Mouse (Mus musculus) heart, embryonic 15.5 days (tissue): ENCODE data around the gene Gm20532. TPM values are rescaled to one million over a fixed set of nuclear protein-coding genes. Genes with fewer than 3 reads are reported as not detected.

Experiments
- ATAC-seq: fragments of 200-750 bp; cut with Nextera tagmentation; replicated peaks from 2 replicates; pipeline ENCODE4 v1.8.0; 2017; ENCODE audit warnings: low read depth, moderate TSS enrichment; ENCODE audit not compliant: insufficient number of reproducible peaks, insufficient read depth, low FRiP score
- H3K27ac ChIP-seq: fragments of 300-500 bp; sonication (generic); 2 replicates; pipeline ENCODE4 v1.5.1; 2015; ENCODE audit warnings: mild to moderate bottlenecking, inconsistent platforms
- H3K27me3 ChIP-seq: fragments of 300-500 bp; sonication (generic); 2 replicates; pipeline ENCODE4 v1.6.1; 2015; ENCODE audit warnings: inconsistent platforms
- H3K36me3 ChIP-seq: fragments of 300-500 bp; sonication (generic); 2 replicates; pipeline ENCODE4 v1.6.1; 2015; ENCODE audit warnings: mild to moderate bottlenecking, inconsistent platforms
- H3K4me1 ChIP-seq: fragments of 300-500 bp; sonication (generic); replicated peaks from 2 replicates; pipeline ENCODE4 v1.6.1; 2015; ENCODE audit warnings: inconsistent platforms
- H3K4me2 ChIP-seq: fragments of 300-500 bp; sonication (generic); 2 replicates; pipeline ENCODE4 v1.6.1; 2015; ENCODE audit warnings: inconsistent platforms, mild to moderate bottlenecking, moderate library complexity
- H3K4me3 ChIP-seq: fragments of 300-500 bp; sonication (generic); 2 replicates; pipeline ENCODE4 v1.5.1; 2015; ENCODE audit warnings: mild to moderate bottlenecking, inconsistent platforms
- H3K9ac ChIP-seq: fragments of 300-500 bp; sonication (generic); 2 replicates; pipeline ENCODE4 v1.6.1; 2015; ENCODE audit warnings: mild to moderate bottlenecking, inconsistent platforms
- H3K9me3 ChIP-seq: fragments of 300-500 bp; sonication (generic); replicated peaks from 2 replicates; pipeline ENCODE4 v1.6.1; 2016; ENCODE audit warnings: inconsistent platforms
- WGBS: fragments of 180-500 bp; shearing (Covaris S2); methylation state at CpG from one replicate; pipeline ENCODE4 v1.1.7; 2015; ENCODE audit warnings: mixed read lengths; 5-methylcytosine and 5-hydroxymethylcytosine counted together
- polyA plus RNA-seq: library from polyadenylated mRNA; unstranded; fragments of >200 nt; fragmentation: Nextera tagmentation; extraction: Ambion mirVana; gene quantifications from 2 replicates; pipeline ENCODE4 v1.2.1, GENCODE M21; 2015

Gm20532 gene
- polyA plus RNA-seq, 1 experiment from 2014 or later, result not detected

- Histone ChIP-seq H3K27ac (peak overlapping the region; percentile 73), H3K4me2 (0 out of 2 replicates have a peak overlapping the region, but pooled peaks have one; percentile 10), H3K9ac (peak overlapping the region; percentile 35)
Observed at GRCm38 (mm10) chr2:26606579-26606978, 20.1 kb downstream of the Gm20532 start.

GRCm38 (mm10) chr2:26607056-26607910 is 20.8 kb downstream of the Gm20532 start:
- H3K36me3 ChIP-seq, result no peaks in the 10 kb centered on the region
- H3K9ac ChIP-seq, result peak overlapping the region; percentile 35
- WGBS, result 47% methylated on average over 6 of the region's 6 CpGs
- H3K27me3 ChIP-seq, result no peaks in the 10 kb centered on the region
- peak; percentile 23; the same call in 1 of the 2 replicates for ATAC-seq
- peaks cover 34% of the 10 kb centered on the region for H3K4me1 ChIP-seq
- 0 out of 2 replicates have a peak overlapping the region, but pooled peaks have one; percentile 10 for H3K4me2 ChIP-seq
- H3K4me3 ChIP-seq, result no peak overlapping the region
- H3K27ac ChIP-seq, result peak overlapping the region; percentile 73
- no peaks in the 10 kb centered on the region for H3K9me3 ChIP-seq

More at GRCm38 (mm10) chr2:26606579-26606978, 20.1 kb downstream of the Gm20532 start:
- no peaks in the 10 kb centered on the region for H3K27me3 ChIP-seq
- H3K4me3 ChIP-seq, result no peak overlapping the region
- ATAC-seq, result no peak
- H3K36me3 ChIP-seq, result no peaks in the 10 kb centered on the region
- H3K4me1 ChIP-seq, result peaks cover 34% of the 10 kb centered on the region
- H3K9me3 ChIP-seq, result no peaks in the 10 kb centered on the region
- 56% methylated on average over 3 of the region's 3 CpGs for WGBS

DNA sequence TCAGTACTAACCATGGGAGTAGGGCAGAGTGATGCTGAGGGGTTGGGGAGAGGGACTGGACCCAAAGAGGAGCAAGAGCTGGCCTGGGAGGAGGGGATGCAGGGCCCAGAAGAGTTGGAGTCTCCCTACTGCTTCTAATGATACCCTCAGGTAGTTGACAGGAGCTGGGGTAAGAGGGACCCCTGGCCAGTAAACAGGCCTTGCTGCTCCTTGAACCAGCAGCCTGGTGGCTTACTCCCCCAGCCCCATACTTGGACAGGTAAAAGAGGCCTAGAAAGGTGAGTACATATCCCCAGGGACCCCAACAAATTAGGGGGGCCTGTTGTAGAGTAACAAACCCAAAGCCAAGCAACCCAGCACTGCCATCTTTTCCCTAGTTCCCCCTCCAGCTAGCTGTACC is 22.3 kb downstream of the Gm20532 start:
- Histone ChIP-seq H3K27me3 (no peaks in the 10 kb centered on the region), H3K9me3 (no peaks in the 10 kb centered on the region), H3K36me3 (no peaks in the 10 kb centered on the region), H3K4me2 (no peak overlapping the region), H3K27ac (no peak overlapping the region), H3K4me3 (no peak overlapping the region), H3K9ac (no peak overlapping the region), H3K4me1 (peaks cover 26% of the 10 kb centered on the region)
- no peak for ATAC-seq

DNA sequence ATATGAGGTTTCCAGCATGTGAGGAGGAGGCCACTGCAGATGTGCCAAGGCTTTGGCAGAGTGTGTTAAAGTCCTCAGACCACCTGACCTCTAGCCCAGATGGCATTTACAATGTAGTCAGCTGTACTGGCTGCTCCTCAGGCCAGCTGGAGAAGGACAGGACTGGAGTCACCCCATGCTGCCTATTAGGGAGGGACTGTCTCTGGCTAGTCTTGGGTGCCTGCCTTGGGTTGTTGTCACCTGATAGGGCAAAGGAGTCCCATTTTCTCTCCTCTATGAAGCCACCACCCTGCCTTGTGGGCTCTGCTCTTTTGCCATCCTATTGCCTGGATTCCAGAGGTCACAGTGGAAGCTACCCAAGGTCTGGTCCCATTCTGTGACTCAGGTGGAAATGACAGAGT is 22.8 kb downstream of the Gm20532 start:
- Histone ChIP-seq H3K9ac (no peak overlapping the region), H3K4me3 (no peak overlapping the region), H3K4me2 (no peak overlapping the region), H3K36me3 (no peaks in the 10 kb centered on the region), H3K4me1 (peaks cover 24% of the 10 kb centered on the region), H3K27ac (no peak overlapping the region), H3K27me3 (no peaks in the 10 kb centered on the region), H3K9me3 (no peaks in the 10 kb centered on the region)
- ATAC-seq, result no peak

GRCm38 (mm10) chr2:26610526-26610925 is 24.1 kb downstream of the Gm20532 start:
- 77% methylated on average over 3 of the region's 3 CpGs for WGBS
- ATAC-seq, result no peak
- Histone ChIP-seq H3K4me3 (no peak overlapping the region), H3K4me1 (peaks cover 18% of the 10 kb centered on the region), H3K36me3 (no peaks in the 10 kb centered on the region), H3K27ac (no peak overlapping the region), H3K27me3 (no peaks in the 10 kb centered on the region), H3K4me2 (no peak overlapping the region), H3K9me3 (no peaks in the 10 kb centered on the region), H3K9ac (no peak overlapping the region)

DNA sequence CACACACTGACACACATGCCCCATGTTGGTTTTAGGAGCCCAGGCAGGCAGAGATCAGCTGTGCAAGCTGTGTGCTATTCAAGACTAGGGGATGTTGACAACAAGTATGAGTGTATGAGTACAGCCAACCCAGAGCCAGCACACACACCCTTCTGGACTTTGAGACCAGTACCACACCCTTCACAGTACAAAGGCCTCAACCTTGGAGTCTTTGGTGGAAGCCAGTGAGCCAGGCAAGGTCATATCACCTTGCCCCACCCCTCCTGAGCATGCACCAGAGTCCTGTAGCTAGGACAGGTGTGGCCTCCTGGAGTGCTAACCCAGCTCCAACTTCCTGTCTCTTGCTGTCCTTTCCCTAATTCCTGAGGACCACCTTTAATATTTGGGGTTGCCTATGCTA is 24.6 kb downstream of the Gm20532 start:
- Histone ChIP-seq H3K9me3 (no peaks in the 10 kb centered on the region), H3K27ac (no peak overlapping the region), H3K36me3 (no peaks in the 10 kb centered on the region), H3K27me3 (no peaks in the 10 kb centered on the region), H3K4me2 (no peak overlapping the region), H3K4me3 (no peak overlapping the region), H3K4me1 (peaks cover 16% of the 10 kb centered on the region), H3K9ac (no peak overlapping the region)
- no peak for ATAC-seq

- H3K4me2 ChIP-seq, result no peak overlapping the region
- H3K4me1 ChIP-seq, result peaks cover 8% of the 10 kb centered on the region
- no peak overlapping the region for H3K9ac ChIP-seq
- no peaks in the 10 kb centered on the region for H3K27me3 ChIP-seq
- no peak overlapping the region for H3K27ac ChIP-seq
- no peaks in the 10 kb centered on the region for H3K9me3 ChIP-seq
- no peaks in the 10 kb centered on the region for H3K36me3 ChIP-seq
- H3K4me3 ChIP-seq, result no peak overlapping the region
- no peak for ATAC-seq
Observed at GRCm38 (mm10) chr2:26611896-26612295, 25.5 kb downstream of the Gm20532 start.

- Histone ChIP-seq H3K36me3 (no peaks in the 10 kb centered on the region), H3K27ac (no peak overlapping the region), H3K9ac (no peak overlapping the region), H3K4me1 (0 out of 2 replicates have a peak, but pooled peaks cover 2% of the 10 kb centered on the region), H3K4me3 (no peak overlapping the region), H3K4me2 (no peak overlapping the region), H3K27me3 (no peaks in the 10 kb centered on the region), H3K9me3 (no peaks in the 10 kb centered on the region)
- ATAC-seq, result no peak
- 66% methylated on average over 5 of the region's 5 CpGs for WGBS
Observed at GRCm38 (mm10) chr2:26614903-26615302, 28.5 kb downstream of the Gm20532 start.

DNA sequence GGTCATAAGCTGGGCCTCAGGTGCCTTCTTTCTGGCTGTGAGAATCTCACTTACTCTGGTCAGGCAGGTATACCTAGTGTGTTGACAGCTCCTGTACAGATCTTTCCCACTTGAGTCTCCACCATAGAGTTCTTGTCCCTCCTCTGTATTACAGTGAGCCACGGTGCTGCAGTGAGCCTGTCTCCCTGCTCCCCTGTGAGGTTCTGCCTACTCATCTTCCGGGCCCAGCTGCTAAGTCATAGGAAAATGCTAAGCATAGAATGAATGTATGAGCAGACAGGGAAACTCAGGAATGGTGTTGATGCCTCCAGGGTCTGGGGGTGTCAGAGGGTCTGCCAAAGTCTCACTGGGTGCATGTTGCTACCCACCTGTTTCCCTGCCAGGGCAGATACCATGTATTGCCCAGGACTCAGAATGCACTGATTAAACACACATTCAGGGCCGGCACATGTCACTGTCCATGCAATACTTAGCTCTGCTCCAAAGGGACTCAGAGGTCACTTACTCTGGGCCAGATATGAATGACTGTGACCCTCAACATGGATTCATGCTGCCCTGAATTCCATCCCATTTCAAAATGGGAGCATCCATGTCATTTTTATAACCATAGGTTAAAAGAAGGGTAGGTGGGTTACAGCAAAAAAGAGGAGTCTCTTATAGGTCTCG is 29.2 kb downstream of the Gm20532 start:
- Histone ChIP-seq H3K4me1 (0 out of 2 replicates have a peak, but pooled peaks cover 2% of the 10 kb centered on the region), H3K36me3 (no peaks in the 10 kb centered on the region), H3K4me3 (no peak overlapping the region), H3K27me3 (no peaks in the 10 kb centered on the region), H3K9ac (no peak overlapping the region), H3K9me3 (no peaks in the 10 kb centered on the region), H3K27ac (no peak overlapping the region), H3K4me2 (no peak overlapping the region)
- WGBS, result 81% methylated on average over 4 of the region's 4 CpGs
- no peak for ATAC-seq

DNA sequence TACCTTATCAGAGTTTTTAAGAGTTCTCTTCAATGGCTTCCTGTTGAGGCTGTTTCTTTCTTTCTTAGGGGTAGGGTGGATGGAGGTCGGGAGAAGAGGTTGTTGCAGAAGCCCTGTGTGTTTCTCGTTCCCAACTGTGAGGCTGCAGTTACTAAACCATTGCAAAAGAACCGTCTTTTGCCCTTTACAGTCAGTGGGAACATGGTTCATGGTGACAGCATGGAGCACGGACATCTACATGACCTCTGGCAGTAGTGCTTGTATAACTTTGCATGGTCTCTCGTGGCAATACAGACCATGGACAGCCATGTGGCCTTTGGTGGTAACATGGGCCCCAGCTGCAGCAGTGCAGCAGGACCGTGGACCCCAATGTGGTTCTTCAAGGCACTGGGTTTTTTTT is 30.9 kb downstream of the Gm20532 start:
- H3K4me1 ChIP-seq, result 0 out of 2 replicates have a peak, but pooled peaks cover 2% of the 10 kb centered on the region
- no peaks in the 10 kb centered on the region for H3K27me3 ChIP-seq
- H3K4me3 ChIP-seq, result no peak overlapping the region
- H3K9me3 ChIP-seq, result no peaks in the 10 kb centered on the region
- H3K4me2 ChIP-seq, result no peak overlapping the region
- H3K27ac ChIP-seq, result no peak overlapping the region
- no peak for ATAC-seq
- no peaks in the 10 kb centered on the region for H3K36me3 ChIP-seq
- 65% methylated on average over 6 of the region's 6 CpGs for WGBS
- H3K9ac ChIP-seq, result no peak overlapping the region

GRCm38 (mm10) chr2:26617928-26618327 is 31.5 kb downstream of the Gm20532 start:
- no peaks in the 10 kb centered on the region for H3K36me3 ChIP-seq
- no peak overlapping the region for H3K9ac ChIP-seq
- H3K27me3 ChIP-seq, result no peaks in the 10 kb centered on the region
- no peak overlapping the region for H3K4me3 ChIP-seq
- H3K4me1 ChIP-seq, result 0 out of 2 replicates have a peak, but pooled peaks cover 2% of the 10 kb centered on the region
- no peak overlapping the region for H3K4me2 ChIP-seq
- 54% methylated on average over 7 of the region's 7 CpGs for WGBS
- ATAC-seq, result no peak
- H3K9me3 ChIP-seq, result no peaks in the 10 kb centered on the region
- H3K27ac ChIP-seq, result no peak overlapping the region
